Mouse (Mus musculus): ENCODE results near the gene Zfp410.

DNA sequence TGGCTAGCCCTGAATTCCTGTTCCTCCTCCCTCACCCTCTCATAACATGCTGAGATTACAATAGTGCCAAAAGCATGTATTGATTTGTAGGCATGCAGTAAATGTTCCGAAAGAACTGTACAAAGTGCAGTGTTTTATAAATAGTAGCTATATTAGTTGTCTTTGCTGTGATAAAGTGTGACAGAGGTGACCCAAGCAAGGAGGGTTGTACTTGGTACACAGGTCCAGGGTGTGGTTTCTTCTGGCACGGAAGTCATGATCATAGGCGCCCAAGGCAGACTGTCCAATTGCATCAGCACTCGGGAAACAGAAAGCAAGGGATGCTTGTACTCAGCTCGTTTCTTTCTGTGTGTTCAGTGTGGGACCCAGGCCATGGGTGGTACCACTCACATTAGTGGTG, 12.6 kb upstream of the Zfp410 start:
- no peak for TF ChIP-seq CTCF (IDR thresholded peaks at IDR 0.05; ENCODE audit: borderline replicate concordance, control insufficient read depth, extremely low read depth, insufficient read depth, low read length, poor library complexity)
- TF ChIP-seq POLR2A (IDR thresholded peaks at IDR 0.05; ENCODE audit: control insufficient read depth, extremely low read depth, insufficient read depth, low read length, poor library complexity), result no peak
